Mouse (Mus musculus): ENCODE results near the gene Lyzl4. TPM values are rescaled to one million over a fixed set of nuclear protein-coding genes. Genes with fewer than 3 reads are reported as not detected.
A peak's percentile ranks its signal among the peaks of the same experiment; 100 is the strongest.

The Lyzl4 gene
- polyA plus RNA-seq, 1 experiment from 2014 or later = not detected

- no peak overlapping the region for H3K4me3 ChIP-seq (replicated peaks)
- no peaks in the 10 kb centered on the region for H3K4me1 ChIP-seq (replicated peaks)
- H3K4me2 ChIP-seq = no peak overlapping the region
- H3K9ac ChIP-seq = no peak overlapping the region
- 58% methylated on average over 10 of the region's 10 CpGs for WGBS (ENCODE audit: insufficient replicate concordance)
- H3K27ac ChIP-seq (replicated peaks) = no peak overlapping the region
- H3K9me3 ChIP-seq (replicated peaks) = no peaks in the 10 kb centered on the region
- H3K27me3 ChIP-seq = peaks cover 8% of the 10 kb centered on the region; the same call in 1 of the 2 replicates
- H3K36me3 ChIP-seq (replicated peaks) = no peaks in the 10 kb centered on the region
- ATAC-seq (ENCODE audit: insufficient read depth) = no peak
Observed at GRCm38 (mm10) chr9:121653668-121654067, 11.8 kb upstream of the Lyzl4 start.

GRCm38 (mm10) chr9:121647026-121647425, 5.1 kb upstream of the Lyzl4 start:
- Histone ChIP-seq H3K4me3 (replicated peaks) (no peak overlapping the region), H3K36me3 (replicated peaks) (no peaks in the 10 kb centered on the region), H3K9ac (no peak overlapping the region), H3K4me2 (no peak overlapping the region), H3K4me1 (replicated peaks) (peaks cover 7% of the 10 kb centered on the region), H3K27me3 (peaks cover 42% of the 10 kb centered on the region), H3K9me3 (replicated peaks) (no peaks in the 10 kb centered on the region), H3K27ac (replicated peaks) (no peak overlapping the region)
- 44% methylated on average over 7 of the region's 7 CpGs for WGBS (ENCODE audit: insufficient replicate concordance)
- no peak for ATAC-seq (ENCODE audit: insufficient read depth)

- WGBS (ENCODE audit: insufficient replicate concordance) = 27% methylated on average over 3 of the region's 3 CpGs
- Histone ChIP-seq H3K27me3 (peaks cover 63% of the 10 kb centered on the region), H3K4me1 (replicated peaks) (peaks cover 13% of the 10 kb centered on the region), H3K27ac (replicated peaks) (no peak overlapping the region), H3K9me3 (replicated peaks) (no peaks in the 10 kb centered on the region), H3K4me3 (replicated peaks) (no peak overlapping the region), H3K9ac (no peak overlapping the region), H3K36me3 (replicated peaks) (no peaks in the 10 kb centered on the region), H3K4me2 (no peak overlapping the region)
- no peak for ATAC-seq (ENCODE audit: insufficient read depth)
Observed at GRCm38 (mm10) chr9:121644855-121645254, 3.0 kb upstream of the Lyzl4 start.

- peak; percentile 70 for ATAC-seq (ENCODE audit: insufficient read depth)
- under 1% methylated on average over 79 of the region's 79 CpGs for WGBS (ENCODE audit: insufficient replicate concordance)
- H3K9ac ChIP-seq = no peak within 1 kb of the TSS
- no peak within 1 kb of the TSS for H3K27ac ChIP-seq (replicated peaks)
- no peaks in the 10 kb centered on the region for H3K36me3 ChIP-seq (replicated peaks)
- peaks cover 78% of the 10 kb centered on the region for H3K27me3 ChIP-seq
- peaks cover 13% of the 10 kb centered on the region for H3K4me1 ChIP-seq (replicated peaks)
- peak within 1 kb of the TSS; percentile 44 for H3K4me3 ChIP-seq (replicated peaks)
- H3K4me2 ChIP-seq = peak within 1 kb of the TSS; percentile 63
- no peaks in the 10 kb centered on the region for H3K9me3 ChIP-seq (replicated peaks)
Observed at GRCm38 (mm10) chr9:121642401-121643181, 695 bp upstream of the Lyzl4 start, which contains the start of gene Vipr1. Gene Vipr1 (plus strand): TSS chr9:121642716.

GRCm38 (mm10) chr9:121641235-121641915, 521 bp downstream of the Lyzl4 start:
- Histone ChIP-seq H3K36me3 (replicated peaks) (no peaks in the 10 kb centered on the region), H3K9me3 (replicated peaks) (no peaks in the 10 kb centered on the region), H3K4me2 (peak overlapping the region; percentile 63), H3K27ac (replicated peaks) (no peak overlapping the region), H3K27me3 (peaks cover 78% of the 10 kb centered on the region), H3K4me1 (replicated peaks) (peaks cover 13% of the 10 kb centered on the region), H3K9ac (no peak overlapping the region), H3K4me3 (replicated peaks) (0 out of 2 replicates have a peak overlapping the region, but pooled peaks have one; percentile 44)
- ATAC-seq (ENCODE audit: insufficient read depth) = no peak
- WGBS (ENCODE audit: insufficient replicate concordance) = 9% methylated on average over 27 of the region's 27 CpGs

GRCm38 (mm10) chr9:121639790-121640189, 2.1 kb downstream of the Lyzl4 start:
- ATAC-seq (ENCODE audit: insufficient read depth) = no peak
- H3K27ac ChIP-seq (replicated peaks) = no peak overlapping the region
- no peak overlapping the region for H3K4me3 ChIP-seq (replicated peaks)
- no peak overlapping the region for H3K4me2 ChIP-seq
- H3K9ac ChIP-seq = no peak overlapping the region
- H3K36me3 ChIP-seq (replicated peaks) = no peaks in the 10 kb centered on the region
- peaks cover 64% of the 10 kb centered on the region for H3K27me3 ChIP-seq
- H3K9me3 ChIP-seq (replicated peaks) = no peaks in the 10 kb centered on the region
- peaks cover 13% of the 10 kb centered on the region for H3K4me1 ChIP-seq (replicated peaks)
- WGBS (ENCODE audit: insufficient replicate concordance) = 60% methylated on average over 16 of the region's 16 CpGs

- Histone ChIP-seq H3K4me2 (no peak overlapping the region), H3K9me3 (replicated peaks) (no peaks in the 10 kb centered on the region), H3K4me1 (replicated peaks) (no peaks in the 10 kb centered on the region), H3K4me3 (replicated peaks) (no peak overlapping the region), H3K36me3 (replicated peaks) (no peaks in the 10 kb centered on the region), H3K27ac (replicated peaks) (no peak overlapping the region), H3K9ac (no peak overlapping the region), H3K27me3 (peaks cover 26% of the 10 kb centered on the region)
- ATAC-seq (ENCODE audit: insufficient read depth) = no peak
- 20% methylated on average over 7 of the region's 7 CpGs for WGBS (ENCODE audit: insufficient replicate concordance)
Observed at GRCm38 (mm10) chr9:121635835-121636576, 5.9 kb downstream of the Lyzl4 start.

GRCm38 (mm10) chr9:121633306-121633705, 8.6 kb downstream of the Lyzl4 start:
- H3K27me3 ChIP-seq = no peaks in the 10 kb centered on the region
- H3K27ac ChIP-seq (replicated peaks) = no peak overlapping the region
- no peak for ATAC-seq (ENCODE audit: insufficient read depth)
- no peak overlapping the region for H3K4me3 ChIP-seq (replicated peaks)
- no peaks in the 10 kb centered on the region for H3K36me3 ChIP-seq (replicated peaks)
- no peak overlapping the region for H3K4me2 ChIP-seq
- 57% methylated on average over 6 of the region's 6 CpGs for WGBS (ENCODE audit: insufficient replicate concordance)
- H3K4me1 ChIP-seq (replicated peaks) = no peaks in the 10 kb centered on the region
- no peak overlapping the region for H3K9ac ChIP-seq
- no peaks in the 10 kb centered on the region for H3K9me3 ChIP-seq (replicated peaks)

- no peak for ATAC-seq (ENCODE audit: insufficient read depth)
- WGBS (ENCODE audit: insufficient replicate concordance) = 84% methylated on average over 10 of the region's 10 CpGs
- H3K36me3 ChIP-seq (replicated peaks) = no peaks in the 10 kb centered on the region
- H3K27ac ChIP-seq (replicated peaks) = no peak overlapping the region
- H3K4me1 ChIP-seq (replicated peaks) = no peaks in the 10 kb centered on the region
- H3K4me2 ChIP-seq = no peak overlapping the region
- no peak overlapping the region for H3K9ac ChIP-seq
- no peak overlapping the region for H3K4me3 ChIP-seq (replicated peaks)
- H3K9me3 ChIP-seq (replicated peaks) = no peaks in the 10 kb centered on the region
- H3K27me3 ChIP-seq = no peaks in the 10 kb centered on the region
Observed at GRCm38 (mm10) chr9:121632891-121633290, 9.0 kb downstream of the Lyzl4 start.

GRCm38 (mm10) chr9:121631946-121632345, 9.9 kb downstream of the Lyzl4 start:
- WGBS (ENCODE audit: insufficient replicate concordance) = 17% methylated on average over 4 of the region's 4 CpGs
- no peaks in the 10 kb centered on the region for H3K27me3 ChIP-seq
- no peak for ATAC-seq (ENCODE audit: insufficient read depth)
- H3K9me3 ChIP-seq (replicated peaks) = no peaks in the 10 kb centered on the region
- H3K36me3 ChIP-seq (replicated peaks) = no peaks in the 10 kb centered on the region
- no peaks in the 10 kb centered on the region for H3K4me1 ChIP-seq (replicated peaks)
- no peak overlapping the region for H3K27ac ChIP-seq (replicated peaks)
- H3K9ac ChIP-seq = no peak overlapping the region
- no peak overlapping the region for H3K4me2 ChIP-seq
- no peak overlapping the region for H3K4me3 ChIP-seq (replicated peaks)

- 33% methylated on average over 1 of the region's 1 CpGs for WGBS (ENCODE audit: insufficient replicate concordance)
- no peak overlapping the region for H3K9ac ChIP-seq
- ATAC-seq (ENCODE audit: insufficient read depth) = no peak
Observed at GRCm38 (mm10) chr9:121630627-121631026, 11.3 kb downstream of the Lyzl4 start.

More at GRCm38 (mm10) chr9:121630627-121631026, 11.3 kb downstream of the Lyzl4 start:
- Histone ChIP-seq H3K4me2 (no peak overlapping the region), H3K27me3 (no peaks in the 10 kb centered on the region), H3K4me1 (replicated peaks) (no peaks in the 10 kb centered on the region), H3K9me3 (replicated peaks) (no peaks in the 10 kb centered on the region), H3K27ac (replicated peaks) (no peak overlapping the region), H3K36me3 (replicated peaks) (no peaks in the 10 kb centered on the region), H3K4me3 (replicated peaks) (no peak overlapping the region)

Data from liver, embryonic 15.5 days (tissue).